Mouse (Mus musculus) ovary, postnatal 10 days (tissue): ENCODE data around the gene Cntnap5a.

Experiments
- DNase-seq: peaks from one replicate; pipeline ENCODE4 v3.0.0; 2022; ENCODE audit warnings: low spot score

The Cntnap5a gene

DNA sequence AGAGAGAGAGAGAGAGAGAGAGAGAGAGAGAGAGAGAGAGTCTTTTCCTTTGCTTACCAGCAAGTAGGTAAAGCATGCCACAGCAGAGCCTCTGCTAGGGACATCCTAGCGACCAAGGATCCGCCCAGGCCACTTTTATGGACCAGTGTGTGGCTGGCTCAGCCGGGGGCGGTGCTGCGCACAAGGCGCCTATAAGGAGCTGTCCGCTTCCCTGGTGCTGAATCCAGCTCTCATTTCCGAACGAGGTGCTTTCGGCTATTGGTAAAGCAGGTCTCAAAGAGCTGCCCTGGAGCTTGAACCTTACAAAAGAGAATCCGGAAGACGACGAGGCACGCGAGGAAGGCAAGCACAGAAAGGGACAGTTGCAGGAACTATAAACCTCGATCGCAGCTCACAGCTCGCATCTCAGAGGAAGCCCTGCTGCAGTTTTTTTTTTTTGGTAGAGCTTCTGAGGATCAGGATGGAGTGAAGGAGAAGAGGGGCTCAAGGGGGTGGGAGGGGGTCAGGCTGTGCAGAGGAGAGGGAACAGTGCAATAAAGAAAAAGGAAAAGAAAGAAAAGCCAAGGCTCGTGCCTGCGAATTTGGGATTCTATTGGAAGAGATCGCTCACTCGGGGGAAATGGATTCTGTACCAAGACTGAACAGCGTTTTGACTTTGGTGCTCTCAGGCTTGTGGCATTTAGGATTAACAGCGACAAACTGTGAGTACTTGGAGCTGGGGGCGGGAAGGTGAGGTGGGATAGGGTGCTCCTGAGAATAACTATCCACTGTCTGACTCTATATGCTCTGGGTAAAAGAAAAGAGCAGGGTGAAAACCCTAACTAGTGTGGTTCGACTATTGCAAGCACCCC lies at the start of gene Cntnap5a:
Gene Cntnap5a (plus strand): TSS at position 239 of the 851 bp plus-strand sequence.
- DNase-seq = peak; percentile 43

DNA sequence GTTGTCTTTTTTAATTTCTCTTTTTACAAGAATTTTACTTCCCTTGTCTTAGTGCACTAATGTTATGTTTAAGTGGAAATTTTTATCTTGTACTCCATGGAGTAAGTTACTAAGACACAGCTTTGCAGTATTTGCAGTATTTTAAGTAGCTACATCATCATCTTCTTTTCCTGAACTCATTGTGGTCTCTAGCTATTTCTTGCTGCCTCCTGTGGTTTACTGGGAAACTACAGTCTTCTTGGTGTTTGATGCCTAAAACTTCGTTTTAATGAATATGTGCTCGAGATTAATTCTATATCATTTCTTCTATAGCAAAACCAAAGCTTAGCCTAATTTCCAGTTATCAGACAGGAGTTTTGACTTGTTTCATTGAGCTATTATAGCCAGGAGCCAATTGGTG lies 37.6 kb upstream of the Cntnap5a start:
- DNase-seq = no peak

DNA sequence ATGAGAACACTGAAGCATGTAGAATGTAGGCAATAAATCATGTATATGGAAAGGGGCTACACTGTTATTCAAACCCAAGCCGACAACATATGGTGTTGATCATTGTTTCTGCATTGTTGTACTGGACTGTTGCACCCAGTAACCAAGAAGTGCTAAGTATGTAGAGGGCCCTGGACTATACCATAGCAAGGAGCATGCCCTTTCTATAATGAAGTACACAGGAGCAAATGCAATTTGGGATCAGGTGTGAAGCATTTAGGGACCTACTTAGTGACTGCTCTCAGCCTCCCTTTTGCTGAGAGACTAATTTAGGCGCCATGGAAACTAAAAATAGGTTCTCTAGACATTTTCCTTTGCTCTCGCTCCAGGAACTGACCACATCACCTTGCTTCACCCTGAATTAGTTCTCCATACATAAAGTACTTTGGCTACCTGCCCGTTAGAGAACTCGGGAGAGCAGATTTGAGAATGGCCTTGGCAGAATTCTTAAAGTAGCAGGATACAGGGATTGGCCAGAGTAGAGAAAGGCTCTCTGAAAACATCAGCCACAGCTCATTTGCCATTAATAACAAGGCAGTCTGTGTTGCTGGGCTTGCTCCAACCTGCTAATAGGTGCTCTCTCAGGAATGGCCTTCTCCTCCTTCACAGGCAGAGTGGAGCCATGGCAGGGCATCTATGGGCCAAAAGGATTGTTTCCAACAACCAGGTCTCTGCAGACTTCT lies 26.1 kb upstream of the Cntnap5a start:
- DNase-seq = no peak

DNA sequence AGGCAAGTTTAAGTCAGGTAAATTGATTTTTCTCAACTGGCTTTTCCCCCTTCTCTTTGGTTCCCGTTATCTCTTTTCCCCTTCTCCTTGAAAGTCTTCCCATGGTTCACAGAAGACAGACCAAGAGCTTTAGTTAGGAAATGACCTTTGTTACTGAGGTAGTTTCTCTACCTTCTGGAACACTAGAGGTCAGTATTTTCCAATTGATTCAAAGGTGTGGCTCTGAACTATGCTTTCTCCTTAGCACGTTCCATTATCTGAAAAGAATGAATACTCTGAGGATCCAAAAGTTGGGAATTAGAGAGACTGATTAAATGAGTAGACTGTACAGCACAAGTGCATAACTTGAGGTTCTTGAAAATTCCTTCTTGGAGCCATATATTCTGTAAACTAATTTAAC lies 1.9 kb downstream of the Cntnap5a start:
- DNase-seq = no peak

DNA sequence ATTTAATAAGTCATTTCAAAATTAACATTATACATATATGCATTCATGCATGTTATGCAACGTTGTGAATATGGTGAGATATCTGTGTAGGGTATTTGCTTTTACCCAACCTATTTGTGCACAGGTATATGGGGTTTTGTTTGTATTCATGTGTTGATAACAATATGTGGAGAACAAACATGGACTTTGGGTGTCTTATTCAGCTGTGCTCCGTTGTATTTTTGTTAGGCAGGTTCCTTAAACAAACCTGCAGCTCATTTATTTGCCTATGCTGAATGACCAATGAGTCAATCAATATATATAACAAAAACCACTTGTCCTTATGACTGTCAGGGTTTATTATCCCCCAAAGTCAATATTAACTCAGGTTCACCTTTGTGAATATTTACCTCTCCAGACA lies 15.2 kb downstream of the Cntnap5a start:
- no peak for DNase-seq

DNA sequence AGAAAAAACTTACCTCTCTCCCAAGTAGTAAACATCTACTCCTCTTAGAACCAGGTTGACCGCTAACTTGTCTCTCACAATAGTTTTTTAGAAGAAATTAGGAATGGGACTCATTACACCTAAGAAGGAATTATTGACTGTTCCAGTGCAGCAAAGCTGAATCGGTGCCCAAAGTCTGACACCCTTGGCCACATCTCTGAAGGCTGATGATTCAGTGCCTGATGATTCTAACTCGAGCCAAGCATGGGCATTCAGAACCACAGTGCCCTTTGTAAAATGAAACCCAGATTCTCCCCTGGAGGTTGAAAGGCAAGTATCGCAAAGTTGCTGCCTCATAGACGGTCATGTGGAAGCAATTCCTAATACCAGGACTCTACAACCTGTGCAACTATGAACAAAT lies 58.0 kb downstream of the Cntnap5a start:
- DNase-seq = no peak

DNA sequence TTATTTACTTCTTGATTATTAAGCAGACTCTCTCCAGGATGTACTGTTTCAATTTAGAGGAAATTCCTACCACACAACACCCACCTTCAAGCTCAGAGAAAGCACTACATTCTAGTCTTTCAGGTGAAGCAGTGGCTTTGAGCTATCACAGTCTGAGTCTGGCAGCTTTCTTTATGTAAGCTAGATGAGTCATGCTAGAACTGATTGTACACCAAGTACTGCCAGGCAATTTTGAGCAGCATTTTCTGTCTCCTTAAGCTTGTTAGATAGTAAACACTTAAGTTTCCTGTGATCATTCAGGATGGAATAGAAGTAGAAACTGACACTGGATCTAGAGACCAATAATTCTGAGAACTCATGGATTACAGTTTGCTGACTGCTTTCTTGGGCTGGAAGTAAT lies 61.0 kb downstream of the Cntnap5a start:
- no peak for DNase-seq

DNA sequence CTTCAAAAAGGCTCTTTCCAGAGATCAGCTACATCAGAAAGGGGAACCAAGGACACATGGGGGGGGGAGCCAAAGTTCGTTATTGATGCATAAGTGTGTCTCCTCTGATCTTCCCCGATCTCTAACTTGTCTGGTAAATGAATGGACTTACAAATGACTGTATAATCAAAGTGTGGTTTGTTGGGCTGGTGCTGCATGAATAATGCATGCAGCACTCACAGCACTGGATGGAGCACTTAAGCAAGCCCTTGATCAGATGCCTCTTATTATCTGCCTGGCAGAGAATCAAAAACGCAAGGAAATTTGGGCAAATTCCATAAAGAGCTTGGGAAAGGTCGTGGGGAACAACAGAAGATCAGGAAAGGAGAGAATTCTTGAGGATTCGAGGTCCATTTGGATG lies 100.2 kb downstream of the Cntnap5a start:
- no peak for DNase-seq

DNA sequence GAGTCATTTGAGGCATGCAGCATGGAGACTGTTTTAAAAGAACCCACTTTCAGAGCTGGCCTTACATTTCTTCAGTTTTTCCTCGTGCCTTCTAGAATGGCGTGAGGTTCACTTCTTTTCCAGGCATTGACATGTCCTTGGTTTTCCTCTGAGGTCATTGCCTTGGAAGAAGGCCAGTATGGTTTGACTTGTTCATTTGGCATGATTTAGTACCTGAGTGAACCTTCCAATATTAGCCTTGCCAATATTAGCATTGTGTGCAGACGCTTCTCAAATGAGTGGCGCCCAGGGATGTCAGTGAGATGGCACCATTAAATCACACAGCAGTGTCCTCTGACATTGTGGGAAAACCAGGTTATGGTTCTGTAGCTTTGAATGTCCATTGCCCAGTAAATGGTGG lies 158.0 kb downstream of the Cntnap5a start:
- no peak for DNase-seq

DNA sequence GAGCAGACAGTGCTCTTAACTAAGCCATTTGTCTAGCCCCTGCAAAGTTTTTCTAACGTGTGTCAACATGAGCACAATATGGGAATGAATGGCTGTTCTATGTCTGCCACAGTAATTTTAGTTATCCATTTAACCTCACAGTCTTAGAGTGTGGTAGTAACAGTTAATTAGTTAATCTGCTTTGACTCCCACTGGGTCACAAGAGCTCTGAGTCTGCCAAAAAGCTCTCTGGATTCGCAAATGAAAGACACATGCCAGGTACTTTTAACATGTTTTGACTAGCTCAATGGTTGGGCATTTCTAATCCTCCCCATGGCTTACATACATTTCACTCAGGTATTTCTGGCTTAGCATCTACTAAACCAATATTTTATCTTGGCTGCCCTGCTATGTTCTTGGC lies 163.0 kb downstream of the Cntnap5a start:
- DNase-seq = no peak

DNA sequence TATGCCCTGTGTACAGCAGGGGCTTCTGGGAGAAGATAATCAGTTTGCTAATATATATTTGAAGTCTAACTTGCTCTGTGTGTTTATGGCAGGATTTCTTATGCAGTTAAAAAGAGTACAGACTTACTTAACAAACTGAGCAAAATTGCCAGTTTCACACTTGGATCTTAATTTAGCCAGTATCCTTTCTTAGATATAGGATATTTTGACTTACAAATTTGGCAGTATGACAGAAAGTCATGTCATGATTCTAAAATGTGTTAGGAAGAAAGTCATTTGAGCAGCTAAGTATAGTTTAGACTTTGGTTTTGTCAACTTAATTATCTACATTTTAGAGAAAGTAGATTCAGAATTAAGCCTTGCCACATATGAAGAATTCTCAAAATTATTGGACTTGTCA lies 167.7 kb downstream of the Cntnap5a start:
- no peak for DNase-seq

DNA sequence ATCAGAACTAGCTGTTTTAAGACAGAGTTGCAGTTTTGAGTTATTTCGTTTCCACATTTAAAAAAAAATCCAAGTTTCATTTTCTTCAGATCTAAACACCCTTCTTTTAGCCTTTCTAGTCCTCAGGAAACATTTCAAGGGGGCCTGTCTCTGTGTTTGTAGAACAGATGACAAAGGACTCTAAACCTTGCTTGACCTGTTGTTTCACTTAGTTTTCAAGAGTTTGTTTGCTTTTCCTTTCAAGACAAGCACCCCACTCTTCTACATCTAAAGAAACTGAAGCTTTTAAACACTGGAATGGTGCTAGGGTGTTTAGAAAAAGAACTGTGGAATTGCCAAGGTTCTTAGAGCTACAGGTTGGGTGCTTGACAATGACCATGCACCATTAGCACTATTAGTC lies 233.8 kb downstream of the Cntnap5a start:
- no peak for DNase-seq

DNA sequence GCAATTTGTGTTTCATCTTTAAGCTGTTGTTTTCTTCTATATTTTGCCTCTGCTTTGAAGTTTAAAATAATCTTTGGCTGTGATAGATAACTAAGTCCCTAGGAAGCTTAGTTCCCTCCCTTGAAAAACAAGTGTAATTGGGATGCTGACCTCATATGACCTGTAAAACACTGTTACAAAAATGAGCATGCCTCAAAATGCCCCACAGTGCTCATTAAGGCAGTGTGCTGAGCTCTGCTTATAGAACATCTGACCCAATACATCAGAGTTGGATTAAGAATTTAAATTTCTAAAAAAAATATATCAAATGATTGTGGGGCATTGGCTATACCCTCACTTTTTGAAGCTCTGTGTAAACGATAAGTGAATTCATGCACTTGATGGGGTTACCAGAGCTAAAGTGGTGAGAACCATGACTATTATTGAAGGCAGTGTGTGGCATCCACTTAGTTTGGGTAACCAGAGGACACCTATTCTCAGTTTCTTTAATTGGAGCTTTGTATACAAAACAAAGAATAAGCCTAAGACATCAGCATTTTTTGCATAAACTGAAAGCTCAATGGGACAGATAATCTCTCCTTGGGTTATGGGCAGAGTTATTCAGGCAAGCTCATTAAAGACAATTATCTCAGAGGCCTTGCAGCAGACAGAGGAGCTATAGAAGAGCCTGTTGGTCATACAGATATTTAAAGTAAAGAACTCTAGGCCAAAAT lies 241.6 kb downstream of the Cntnap5a start:
- DNase-seq = no peak

DNA sequence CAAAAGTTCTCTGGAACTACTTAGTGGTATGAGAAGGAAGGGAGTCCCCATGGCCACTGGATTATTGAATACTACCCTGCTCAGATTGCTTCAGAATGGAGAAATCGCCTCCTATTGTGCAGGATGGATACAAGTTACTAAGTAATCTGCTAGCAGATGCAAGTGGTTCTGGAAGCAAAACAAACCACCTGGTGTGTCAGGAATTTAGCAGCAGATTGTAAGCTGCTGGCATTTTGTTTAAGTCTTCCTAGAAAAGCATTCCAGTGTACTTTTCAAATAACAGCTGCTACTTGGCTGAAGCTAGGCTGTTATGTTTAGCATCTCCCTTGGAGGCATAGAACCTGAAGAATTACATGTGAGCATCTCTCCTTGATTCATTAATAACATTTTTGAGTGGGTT lies 247.5 kb downstream of the Cntnap5a start:
- no peak for DNase-seq

DNA sequence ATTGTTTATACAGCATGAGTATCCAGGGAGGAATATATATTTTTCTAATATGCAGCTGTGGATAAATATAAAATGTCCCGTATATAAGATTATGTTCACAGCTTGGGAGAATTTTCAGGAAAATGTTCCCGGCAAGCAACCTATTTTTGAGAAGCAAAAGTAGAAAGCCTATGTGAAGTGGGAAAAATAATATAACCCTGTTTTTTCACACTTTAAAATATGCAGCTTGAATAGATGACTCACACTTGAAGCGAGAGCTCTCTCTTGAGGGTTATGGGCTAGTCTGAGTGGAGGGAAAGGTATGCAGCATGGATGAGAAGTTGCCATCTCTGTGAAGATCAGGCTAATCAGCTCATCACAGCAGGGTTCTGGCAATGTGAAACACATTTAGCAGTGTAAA lies 261.3 kb downstream of the Cntnap5a start:
- DNase-seq = no peak

DNA sequence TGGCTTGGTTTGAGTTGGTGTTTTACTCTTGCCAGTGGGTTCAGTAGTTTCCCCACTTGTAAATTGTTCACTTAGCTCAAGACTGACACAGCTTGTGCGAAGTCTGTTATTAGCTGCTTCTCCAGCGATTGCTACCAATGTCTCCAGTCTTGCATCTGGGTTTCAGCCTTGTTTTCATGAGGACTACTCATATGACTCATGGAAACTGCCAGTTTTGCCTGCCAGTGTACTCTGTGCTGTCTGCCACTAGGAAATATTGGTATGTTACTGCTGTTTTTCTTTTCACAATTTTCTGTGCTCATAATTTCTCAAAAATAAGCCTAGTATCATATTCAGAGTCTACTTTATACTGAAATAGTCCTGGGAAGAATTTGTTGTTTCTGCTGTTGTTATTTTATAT lies 272.0 kb downstream of the Cntnap5a start:
- DNase-seq = no peak

DNA sequence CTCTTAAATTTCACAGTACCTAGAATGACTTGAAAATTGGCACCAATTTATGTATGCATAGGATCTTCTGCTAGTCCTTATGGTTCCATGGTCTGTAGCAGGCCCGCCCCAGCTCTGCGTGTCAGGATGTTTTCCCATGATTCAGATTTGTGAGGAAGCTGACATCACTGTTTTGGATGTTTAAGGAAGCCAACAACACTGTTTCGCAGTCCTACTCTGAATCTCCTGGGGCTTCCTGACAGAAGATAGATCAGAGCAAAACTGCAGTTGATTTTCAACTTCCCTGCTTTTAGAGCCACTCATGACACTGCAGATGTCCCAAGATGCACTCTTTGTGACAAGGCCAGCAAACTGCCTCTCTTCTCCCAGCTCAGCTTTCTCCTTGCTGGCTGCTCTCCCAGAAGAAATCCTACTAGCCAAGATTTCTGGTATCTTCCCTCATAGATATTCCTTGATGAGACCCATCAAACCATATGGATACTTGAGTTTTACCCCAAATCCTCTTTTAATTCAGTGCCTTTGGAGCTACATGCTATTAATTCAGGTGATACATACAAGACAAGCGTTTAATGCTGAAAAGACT lies 280.5 kb downstream of the Cntnap5a start:
- DNase-seq = no peak

DNA sequence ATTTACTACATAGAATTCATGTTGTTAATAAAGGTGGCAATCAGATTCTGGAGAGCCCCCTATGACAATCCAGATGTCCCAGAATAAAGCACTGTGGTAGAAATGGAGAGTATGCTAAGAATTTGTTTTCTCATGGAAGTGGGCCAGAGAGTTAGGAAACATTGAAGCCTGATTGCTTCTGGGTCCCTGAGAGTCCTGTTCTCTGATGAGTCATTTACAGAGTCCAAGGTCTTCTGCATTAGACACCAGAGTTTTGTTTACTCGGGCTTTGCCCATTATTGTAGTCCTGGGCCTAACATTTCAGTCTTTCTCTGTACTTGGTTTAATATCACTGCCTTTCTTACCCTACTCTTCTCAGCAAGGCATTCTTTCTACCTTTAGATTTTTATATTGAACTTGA lies 305.6 kb downstream of the Cntnap5a start:
- no peak for DNase-seq

DNA sequence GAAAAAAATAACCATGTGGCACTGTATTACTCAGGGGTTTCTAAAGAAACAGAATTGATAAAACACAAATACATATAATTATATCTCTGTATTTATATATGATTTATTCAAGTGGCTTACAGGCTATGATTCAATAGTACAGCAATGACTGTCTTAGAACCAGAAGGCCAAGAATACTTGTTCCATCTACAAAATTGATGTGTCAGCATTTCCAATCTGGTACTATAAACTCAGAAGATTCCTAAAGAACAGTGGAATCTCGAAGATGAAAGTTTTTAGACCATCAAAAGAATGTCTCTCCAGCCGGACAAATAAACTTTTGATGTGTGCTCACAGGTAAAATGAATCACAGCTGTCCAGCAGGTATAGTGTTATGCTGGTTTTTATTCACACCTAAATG lies 331.2 kb downstream of the Cntnap5a start:
- DNase-seq = no peak

DNA sequence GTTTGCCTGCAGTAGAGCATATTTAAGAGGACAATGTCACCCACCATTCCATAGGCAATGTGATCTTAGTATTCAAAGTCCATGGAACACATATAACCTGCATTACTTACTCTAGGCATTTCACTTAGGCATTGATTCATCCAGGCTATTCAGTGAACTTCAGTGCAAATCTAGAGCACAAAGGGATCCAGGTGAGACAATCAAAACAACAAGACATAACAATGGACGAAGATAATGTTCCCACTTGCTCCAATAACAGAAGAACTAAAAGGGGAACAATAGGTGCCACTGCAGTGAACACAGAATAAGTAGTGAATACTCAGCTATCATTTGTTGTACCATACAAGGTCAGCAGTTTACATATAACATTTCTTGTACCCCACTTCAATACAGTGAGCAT lies 345.1 kb downstream of the Cntnap5a start:
- DNase-seq = no peak

DNA sequence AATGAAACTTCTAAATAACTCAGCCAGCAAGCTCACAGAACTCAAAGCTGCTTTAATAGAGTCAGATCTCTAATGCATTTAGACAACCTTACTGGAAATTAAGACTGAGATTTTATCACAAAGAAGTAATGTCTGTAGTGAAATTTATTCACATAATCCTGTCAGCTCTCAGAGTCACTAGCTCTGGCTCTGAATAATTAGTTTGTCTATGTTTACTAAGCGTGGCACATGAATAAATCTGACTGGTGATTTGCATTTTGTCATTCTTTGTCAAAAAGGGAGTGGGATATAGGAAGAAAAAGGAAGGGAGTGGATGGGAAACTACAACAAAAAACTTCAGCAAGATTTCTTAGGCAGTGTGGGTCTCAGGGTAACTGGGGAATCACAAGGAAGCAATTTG lies 351.3 kb downstream of the Cntnap5a start:
- no peak for DNase-seq

DNA sequence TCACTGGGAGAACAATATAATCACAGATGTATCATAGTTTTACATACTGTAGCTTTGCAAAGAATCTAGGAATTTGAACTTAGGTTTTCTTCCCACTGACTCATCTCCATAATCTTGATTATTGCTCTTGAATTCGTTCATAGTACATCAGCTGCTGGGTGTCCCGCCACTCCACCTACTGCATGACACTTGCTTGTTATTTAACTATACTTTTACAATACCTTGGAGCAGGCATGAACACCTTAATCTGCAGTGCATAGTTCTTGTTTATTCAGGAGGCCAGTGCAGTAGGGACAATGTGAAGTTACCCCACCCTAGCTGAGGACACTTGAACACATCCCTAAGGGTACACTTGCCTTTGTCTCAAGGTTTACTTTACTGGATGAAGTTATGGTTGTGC lies 352.3 kb downstream of the Cntnap5a start:
- no peak for DNase-seq

DNA sequence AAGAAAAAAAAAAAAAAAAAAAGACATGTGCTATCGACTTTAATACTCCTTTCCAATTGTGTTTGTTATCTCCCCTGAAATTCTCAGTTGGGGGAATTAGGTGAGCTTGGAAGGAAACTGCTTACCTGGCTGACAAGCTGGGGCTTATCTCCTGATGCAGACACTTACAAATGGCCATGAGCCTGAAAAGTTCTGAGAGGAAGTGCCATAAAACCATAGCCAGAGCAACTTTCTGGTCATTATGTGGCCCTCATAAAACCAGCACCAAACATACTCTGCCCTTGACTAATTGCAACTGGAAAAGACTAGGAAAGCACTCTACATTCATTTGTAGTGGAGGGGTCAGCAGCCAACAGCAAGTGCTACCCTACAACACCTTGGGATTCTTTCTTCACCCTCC lies 359.5 kb downstream of the Cntnap5a start:
- DNase-seq = no peak
